Mouse (Mus musculus) embryonic facial prominence, embryonic 14.5 days (tissue): ENCODE measurements around the gene Chek2. TPM values are rescaled to one million over a fixed set of nuclear protein-coding genes. Genes with fewer than 3 reads are reported as not detected.

ENCODE experiments used
- ATAC-seq: fragments of 200-750 bp; cut with Nextera tagmentation; 2 replicates; pipeline ENCODE4 v1.8.0; 2017; ENCODE audit warnings: low read depth, moderate number of reproducible peaks, moderate TSS enrichment
- DNase-seq: peaks from one replicate; pipeline ENCODE4 v3.0.0-alpha.2; 2015; ENCODE audit warnings: low spot score
- H3K27ac ChIP-seq: fragments of 300-500 bp; sonication (generic); replicated peaks from 2 replicates; pipeline ENCODE4 v1.5.1; 2014; ENCODE audit warnings: low read depth, mild to moderate bottlenecking, low read length, moderate library complexity
- H3K27me3 ChIP-seq: fragments of 300-500 bp; sonication (generic); replicated peaks from 2 replicates; pipeline ENCODE4 v1.6.1; 2014; ENCODE audit warnings: low read length; ENCODE audit not compliant: control insufficient read depth, insufficient read depth
- H3K36me3 ChIP-seq: fragments of 300-500 bp; sonication (generic); 2 replicates; pipeline ENCODE4 v1.6.1; 2014; ENCODE audit warnings: low read length, mixed read lengths; ENCODE audit not compliant: control insufficient read depth, insufficient read depth
- H3K4me1 ChIP-seq: fragments of 300-500 bp; sonication (generic); 2 replicates; pipeline ENCODE4 v1.6.1; 2014; ENCODE audit warnings: antibody characterized with exemption, low read length; ENCODE audit not compliant: control insufficient read depth, insufficient read depth
- H3K4me2 ChIP-seq: fragments of 300-500 bp; sonication (generic); 2 replicates; pipeline ENCODE4 v1.6.1; 2014; ENCODE audit warnings: low read depth, mild to moderate bottlenecking, low read length, moderate library complexity, mixed read lengths
- H3K4me3 ChIP-seq: fragments of 300-500 bp; sonication (generic); 2 replicates; pipeline ENCODE4 v1.5.1; 2014; ENCODE audit warnings: low read depth, mild to moderate bottlenecking, low read length
- H3K9ac ChIP-seq: fragments of 300-500 bp; sonication (generic); 2 replicates; pipeline ENCODE4 v1.6.1; 2014; ENCODE audit warnings: low read depth, mild to moderate bottlenecking, low read length, moderate library complexity, mixed read lengths
- H3K9me3 ChIP-seq: fragments of 300-500 bp; sonication (generic); 2 replicates; pipeline ENCODE4 v1.6.1; 2016; ENCODE audit warnings: low read length; ENCODE audit not compliant: control insufficient read depth
- WGBS: fragments of 180-500 bp; shearing (Covaris S2); extraction: QIAGEN DNeasy Blood & Tissue Kit; methylation state at CpG from one replicate; pipeline ENCODE4 v1.1.7; 2014; 5-methylcytosine and 5-hydroxymethylcytosine counted together
- polyA plus RNA-seq: library from polyadenylated mRNA; unstranded; fragments of >200 nt; fragmentation: Nextera tagmentation; extraction: Ambion mirVana; gene quantifications from 2 replicates; pipeline ENCODE4 v1.2.1, GENCODE M21; 2014

Gene Chek2
- polyA plus RNA-seq, 1 experiment from 2014 or later = 14.1 TPM

DNA sequence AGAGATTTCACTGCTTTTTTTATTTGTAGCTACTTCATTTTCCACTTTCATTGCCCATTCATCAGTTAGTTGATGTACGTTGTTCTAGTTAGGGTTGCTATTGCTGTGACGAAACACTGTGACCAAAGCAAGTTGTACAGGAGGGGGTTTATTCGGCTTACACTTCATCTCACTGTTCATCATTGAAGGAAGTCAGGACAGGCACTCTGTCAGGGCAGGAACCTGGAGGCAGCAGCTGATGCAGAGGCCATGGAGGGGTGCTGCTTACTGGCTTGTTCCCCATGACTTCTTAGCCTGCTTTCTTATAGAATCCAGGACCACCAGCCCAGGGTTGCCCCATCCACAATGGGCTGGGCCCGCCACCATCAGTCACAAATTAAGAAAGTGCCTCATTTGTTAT, 59.0 kb downstream of the Chek2 start:
- Histone ChIP-seq H3K9me3 (no peaks in the 10 kb centered on the region), H3K36me3 (peaks cover 29% of the 10 kb centered on the region), H3K27ac (peak overlapping the region; percentile 64), H3K4me3 (no peak overlapping the region), H3K27me3 (no peaks in the 10 kb centered on the region), H3K9ac (no peak overlapping the region), H3K4me2 (no peak overlapping the region), H3K4me1 (peaks cover 6% of the 10 kb centered on the region; the same call in 1 of the 2 replicates)
- 64% methylated on average over 4 of the region's 4 CpGs for WGBS
- ATAC-seq = no peak
- no peak for DNase-seq

GRCm38 (mm10) chr5:110900331-110900730, 60.6 kb downstream of the Chek2 start:
- H3K9ac ChIP-seq = no peak overlapping the region
- peaks cover 14% of the 10 kb centered on the region for H3K36me3 ChIP-seq
- ATAC-seq (no peak), DNase-seq (no peak)
- H3K27me3 ChIP-seq = no peaks in the 10 kb centered on the region
- H3K9me3 ChIP-seq = no peaks in the 10 kb centered on the region
- H3K4me3 ChIP-seq = no peak overlapping the region
- no peak overlapping the region for H3K27ac ChIP-seq
- H3K4me1 ChIP-seq = peaks cover 6% of the 10 kb centered on the region; the same call in 1 of the 2 replicates
- H3K4me2 ChIP-seq = no peak overlapping the region

GRCm38 (mm10) chr5:110906708-110907107, 66.9 kb downstream of the Chek2 start:
- Histone ChIP-seq H3K9ac (no peak overlapping the region), H3K27ac (no peak overlapping the region), H3K36me3 (no peaks in the 10 kb centered on the region), H3K4me2 (no peak overlapping the region), H3K4me1 (no peaks in the 10 kb centered on the region), H3K4me3 (no peak overlapping the region), H3K9me3 (no peaks in the 10 kb centered on the region), H3K27me3 (no peaks in the 10 kb centered on the region)
- no peak for ATAC-seq
- DNase-seq = no peak
- WGBS = 100% methylated on average over 1 of the region's 1 CpGs

- Histone ChIP-seq H3K4me1 (no peaks in the 10 kb centered on the region; the same call in 1 of the 2 replicates), H3K9me3 (no peaks in the 10 kb centered on the region), H3K36me3 (no peaks in the 10 kb centered on the region), H3K9ac (no peak overlapping the region), H3K4me3 (no peak overlapping the region), H3K27ac (no peak overlapping the region), H3K27me3 (no peaks in the 10 kb centered on the region), H3K4me2 (no peak overlapping the region)
- DNase-seq (no peak), ATAC-seq (no peak)
These were observed 69.1 kb downstream of the Chek2 start for GRCm38 (mm10) chr5:110908879-110909278.

GRCm38 (mm10) chr5:110909955-110910589, 70.3 kb downstream of the Chek2 start:
- DNase-seq = no peak
- Histone ChIP-seq H3K4me1 (no peaks in the 10 kb centered on the region; the same call in 1 of the 2 replicates), H3K9me3 (no peaks in the 10 kb centered on the region), H3K36me3 (no peaks in the 10 kb centered on the region), H3K9ac (no peak overlapping the region), H3K27ac (no peak overlapping the region), H3K4me3 (no peak overlapping the region), H3K27me3 (no peaks in the 10 kb centered on the region), H3K4me2 (no peak overlapping the region)
- ATAC-seq = no peak
- 84% methylated on average over 4 of the region's 4 CpGs for WGBS

DNA sequence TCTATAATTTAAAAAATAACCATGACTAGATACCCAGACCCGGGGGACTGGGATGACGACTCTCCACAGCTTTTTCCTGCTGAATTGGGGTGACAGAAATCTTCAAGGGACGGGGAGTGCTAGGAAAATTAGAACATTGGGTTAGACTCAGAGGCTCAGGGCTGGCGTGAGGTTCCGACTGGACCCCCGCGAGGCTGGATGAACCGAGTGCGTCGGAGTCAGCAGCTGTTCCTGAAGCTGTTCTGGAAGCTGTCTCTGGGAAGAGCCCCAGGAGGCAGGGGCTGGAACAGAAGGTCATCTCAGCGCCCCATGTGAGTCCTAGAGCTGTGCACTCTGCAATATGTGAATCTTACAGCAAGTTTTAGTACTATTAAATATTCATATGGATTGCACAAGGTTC, 75.1 kb downstream of the Chek2 start:
- Histone ChIP-seq H3K27ac (no peak overlapping the region), H3K4me3 (no peak overlapping the region), H3K36me3 (0 out of 2 replicates have a peak, but pooled peaks cover 7% of the 10 kb centered on the region), H3K27me3 (no peaks in the 10 kb centered on the region), H3K4me1 (no peaks in the 10 kb centered on the region; the same call in 1 of the 2 replicates), H3K9me3 (no peaks in the 10 kb centered on the region), H3K4me2 (no peak overlapping the region), H3K9ac (no peak overlapping the region)
- no peak for ATAC-seq
- WGBS = 81% methylated on average over 11 of the region's 11 CpGs
- no peak for DNase-seq

DNA sequence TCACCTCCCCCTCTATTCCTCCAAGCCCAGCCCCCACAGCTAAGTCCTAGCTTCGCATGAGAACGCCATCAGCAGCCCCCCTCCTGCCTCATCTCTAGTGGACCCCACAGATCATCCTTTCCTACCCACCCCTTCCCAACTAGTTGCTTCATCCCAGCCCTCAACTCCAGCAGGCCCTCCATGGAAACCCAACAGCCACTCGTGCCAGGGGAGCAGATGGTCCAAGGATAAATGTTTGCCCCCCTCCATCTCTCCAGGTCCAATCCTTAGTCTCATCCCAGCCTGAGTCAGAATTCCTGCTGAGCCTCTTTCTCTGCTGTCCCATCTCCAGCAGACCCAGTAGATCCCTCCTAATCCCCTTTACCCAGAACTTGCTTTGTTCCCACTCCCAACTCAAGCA, 76.5 kb downstream of the Chek2 start:
- H3K4me2 ChIP-seq = no peak overlapping the region
- H3K4me1 ChIP-seq = no peaks in the 10 kb centered on the region; the same call in 1 of the 2 replicates
- H3K36me3 ChIP-seq = 0 out of 2 replicates have a peak, but pooled peaks cover 7% of the 10 kb centered on the region
- no peak for ATAC-seq
- H3K9me3 ChIP-seq = no peaks in the 10 kb centered on the region
- H3K27ac ChIP-seq = no peak overlapping the region
- 97% methylated on average over 3 of the region's 3 CpGs for WGBS
- no peak for DNase-seq
- no peak overlapping the region for H3K9ac ChIP-seq
- no peaks in the 10 kb centered on the region for H3K27me3 ChIP-seq
- no peak overlapping the region for H3K4me3 ChIP-seq

DNA sequence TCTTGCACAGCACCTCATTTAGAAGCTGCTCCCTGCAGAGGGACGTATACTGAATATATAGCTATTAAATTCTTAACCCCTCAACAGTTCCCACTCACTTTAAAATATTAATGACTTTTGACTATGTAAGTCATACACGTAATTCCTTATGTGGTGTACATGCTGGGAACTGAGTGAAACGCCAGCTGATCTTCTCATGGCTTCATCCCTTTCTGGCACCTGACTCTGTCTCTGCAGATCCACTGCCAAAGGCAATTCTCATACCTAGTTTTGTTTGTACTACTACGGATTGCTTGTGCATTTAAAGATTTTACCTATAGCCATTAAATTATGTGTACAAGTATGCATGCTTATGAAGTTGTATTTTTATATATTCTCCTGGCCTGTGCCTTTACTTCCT, 79.8 kb downstream of the Chek2 start:
- no peak for ATAC-seq
- DNase-seq = no peak
- no peak overlapping the region for H3K4me2 ChIP-seq
- H3K4me3 ChIP-seq = no peak overlapping the region
- 73% methylated on average over 4 of the region's 4 CpGs for WGBS
- H3K9me3 ChIP-seq = no peaks in the 10 kb centered on the region
- no peak overlapping the region for H3K9ac ChIP-seq
- H3K36me3 ChIP-seq = 0 out of 2 replicates have a peak, but pooled peaks cover 7% of the 10 kb centered on the region
- H3K4me1 ChIP-seq = no peaks in the 10 kb centered on the region
- H3K27me3 ChIP-seq = no peaks in the 10 kb centered on the region
- no peak overlapping the region for H3K27ac ChIP-seq

DNA sequence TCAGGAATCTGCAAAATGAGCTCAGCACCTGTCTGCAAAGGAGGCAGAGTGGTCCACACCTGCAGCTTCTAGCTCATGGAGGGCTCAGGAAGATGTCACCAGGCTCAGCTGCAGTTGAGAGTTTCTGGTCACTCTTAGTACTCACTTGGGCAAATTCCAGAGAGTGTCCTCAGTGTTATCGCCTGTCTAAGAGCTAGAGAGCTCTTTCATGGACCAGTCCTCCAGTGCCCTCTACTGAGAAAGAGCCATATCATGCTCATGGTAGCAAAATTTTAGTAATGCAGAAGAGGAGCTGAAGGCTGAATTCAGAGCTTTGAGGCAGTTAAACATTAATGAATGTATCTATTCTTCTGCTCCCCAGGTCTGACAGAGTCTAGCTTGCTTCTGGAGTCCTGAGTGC, 83.6 kb downstream of the Chek2 start:
- DNase-seq (peak; percentile 39), ATAC-seq (no peak)
- H3K36me3 ChIP-seq = no peaks in the 10 kb centered on the region
- 41% methylated on average over 1 of the region's 1 CpGs for WGBS
- H3K4me3 ChIP-seq = no peak overlapping the region
- no peak overlapping the region for H3K4me2 ChIP-seq
- no peaks in the 10 kb centered on the region for H3K9me3 ChIP-seq
- H3K27ac ChIP-seq = no peak overlapping the region
- peaks cover 5% of the 10 kb centered on the region; the same call in 1 of the 2 replicates for H3K4me1 ChIP-seq
- no peak overlapping the region for H3K9ac ChIP-seq
- no peaks in the 10 kb centered on the region for H3K27me3 ChIP-seq
